Mouse (Mus musculus) cerebellum, adult 2 months (tissue): ENCODE data around the gene Myo3b. TPM values are rescaled to one million over a fixed set of nuclear protein-coding genes. Genes with fewer than 3 reads are reported as not detected.
A peak's percentile ranks its signal among the peaks of the same experiment; 100 is the strongest.

Experiments used
- DNase-seq, 2 experiments: peaks; one replicate each; pipeline ENCODE4 v3.0.0; 2021
- H3K27ac ChIP-seq: fragments of 200-500 bp; 2 replicates; pipeline ENCODE4 v1.5.1; 2012; ENCODE audit warnings: low read length, control low read depth, inconsistent platforms; ENCODE audit not compliant: insufficient read depth
- H3K27me3 ChIP-seq: fragments of 200-500 bp; 2 replicates; pipeline ENCODE4 v1.6.1; 2012; ENCODE audit warnings: inconsistent platforms, mild to moderate bottlenecking, low read length, moderate library complexity; ENCODE audit not compliant: control insufficient read depth, insufficient read depth
- H3K4me1 ChIP-seq: fragments of 200-500 bp; 2 replicates; pipeline ENCODE4 v1.6.1; 2011; ENCODE audit warnings: low read length; ENCODE audit not compliant: control insufficient read depth, insufficient read depth
- H3K4me3 ChIP-seq: fragments of 200-500 bp; replicated peaks from 2 replicates; pipeline ENCODE3; 2011; ENCODE audit warnings: mild to moderate bottlenecking, low read depth, low read length, control low read depth; ENCODE audit not compliant: insufficient read depth
- CTCF ChIP-seq: fragments of 200-500 bp; IDR thresholded peaks from 2 replicates; pipeline ENCODE4 v1.5.1; 2011; ENCODE audit warnings: low read depth, mild to moderate bottlenecking, control low read depth, low read length, moderate library complexity, borderline replicate concordance; ENCODE audit not compliant: insufficient read depth
- POLR2A ChIP-seq: fragments of 200-500 bp; IDR thresholded peaks from 2 replicates; pipeline ENCODE4 v1.6.1; 2011; ENCODE audit warnings: low read length, control low read depth, borderline replicate concordance; ENCODE audit not compliant: insufficient read depth
- WGBS: fragments of 180-500 bp; shearing (Covaris S2); methylation state at CpG from one replicate; pipeline ENCODE4 v1.1.7; 2018; 5-methylcytosine and 5-hydroxymethylcytosine counted together
- polyA plus RNA-seq: library from polyadenylated mRNA; depleted of rRNA; stranded (reverse); fragments of >200 nt; gene quantifications from 2 replicates; pipeline ENCODE4 v1.2.3, GENCODE M21; 2012

The Myo3b gene
- polyA plus RNA-seq, 1 experiment: 0.08 TPM

GRCm38 (mm10) chr2:70347511-70347910 is 308.6 kb downstream of the Myo3b start:
- TF ChIP-seq POLR2A (no peak), CTCF (no peak)
- H3K4me1 ChIP-seq: no peaks in the 10 kb centered on the region
- no peak overlapping the region for H3K4me3 ChIP-seq
- WGBS: 15% methylated on average over 1 of the region's 1 CpGs
- no peak overlapping the region for H3K27ac ChIP-seq
- DNase-seq: no peak
- no peaks in the 10 kb centered on the region; the same call in 1 of the 2 replicates for H3K27me3 ChIP-seq

DNA sequence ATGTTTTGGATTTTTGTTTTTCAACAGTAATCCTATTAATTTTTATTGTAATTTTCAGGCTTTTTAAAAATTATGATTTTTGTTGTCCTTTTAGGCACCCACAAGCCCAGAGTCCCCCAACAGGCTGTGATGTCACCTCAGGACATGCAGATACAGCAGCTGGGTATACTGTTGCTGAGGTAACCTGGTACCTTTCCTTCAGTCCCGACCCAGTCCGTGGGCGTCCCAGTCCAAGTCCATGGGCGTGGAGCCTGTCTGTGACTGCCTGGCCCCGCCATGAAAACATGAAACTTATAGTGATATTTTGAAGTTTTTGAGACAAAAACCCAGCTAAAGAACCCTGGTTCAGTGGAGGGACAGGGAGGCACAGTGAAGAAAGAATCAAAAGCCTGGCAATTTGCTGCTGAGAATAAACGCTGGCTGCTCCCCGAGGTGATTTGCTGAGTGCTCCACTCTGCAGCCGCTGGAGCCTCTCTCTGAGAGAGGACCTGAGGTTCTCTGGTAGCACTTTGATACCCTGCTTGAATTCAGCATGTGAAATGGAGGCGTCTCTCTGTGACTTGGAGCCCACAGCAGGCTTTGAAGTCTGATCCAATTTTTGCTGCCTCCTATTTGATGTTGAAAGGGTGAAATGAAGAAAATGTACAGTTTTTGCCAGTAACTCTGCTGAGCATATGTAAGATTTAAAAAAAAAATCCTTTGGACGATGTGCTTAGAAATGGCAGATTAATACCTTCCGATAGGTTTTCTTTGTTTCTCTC is 310.0 kb downstream of the Myo3b start:
- WGBS: 51% methylated on average over 11 of the region's 11 CpGs
- DNase-seq: no peak
- no peak for TF ChIP-seq POLR2A
- TF ChIP-seq CTCF: no peak
- no peak overlapping the region for H3K4me3 ChIP-seq
- H3K4me1 ChIP-seq: no peaks in the 10 kb centered on the region
- H3K27me3 ChIP-seq: no peaks in the 10 kb centered on the region; the same call in 1 of the 2 replicates
- H3K27ac ChIP-seq: no peak overlapping the region

DNA sequence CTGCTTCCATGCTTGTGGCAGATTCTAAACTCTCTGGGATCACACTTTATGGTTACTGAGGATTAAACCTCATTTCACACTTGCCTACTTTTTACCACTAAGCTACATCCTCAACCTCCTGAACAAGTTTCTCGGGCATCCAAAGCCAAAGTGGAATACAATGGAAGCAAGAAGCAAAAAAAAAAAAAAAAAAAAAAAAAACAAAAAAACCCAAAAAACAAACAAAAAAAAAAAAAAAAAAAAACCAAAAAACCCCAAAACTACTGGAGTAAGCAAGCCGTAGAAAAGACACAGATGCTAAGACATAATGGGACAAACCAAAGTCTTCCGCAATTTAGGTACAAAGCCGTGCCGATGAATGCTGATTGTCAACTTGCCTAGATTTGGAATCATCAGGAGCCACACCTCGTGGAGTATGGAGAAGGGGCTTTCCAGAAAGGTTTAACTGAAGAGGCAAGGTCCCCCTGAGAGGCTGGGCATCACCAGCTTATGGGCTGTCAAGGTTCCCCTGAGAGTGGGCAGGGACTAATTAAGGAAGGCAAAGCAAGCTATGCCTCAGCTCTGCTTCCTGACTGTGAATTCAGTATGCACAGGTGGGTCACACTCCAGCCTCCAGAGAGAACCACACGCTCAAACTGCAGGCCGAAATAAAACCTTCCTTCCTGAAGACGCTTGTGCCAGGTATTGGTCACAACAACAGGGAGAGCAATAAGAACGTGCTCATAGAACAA is 313.7 kb downstream of the Myo3b start:
- no peaks in the 10 kb centered on the region for H3K4me1 ChIP-seq
- H3K27me3 ChIP-seq: no peaks in the 10 kb centered on the region; the same call in 1 of the 2 replicates
- H3K27ac ChIP-seq: no peak overlapping the region
- DNase-seq: no peak
- H3K4me3 ChIP-seq: no peak overlapping the region
- 90% methylated on average over 10 of the region's 10 CpGs for WGBS
- no peak for TF ChIP-seq POLR2A
- no peak for TF ChIP-seq CTCF

DNA sequence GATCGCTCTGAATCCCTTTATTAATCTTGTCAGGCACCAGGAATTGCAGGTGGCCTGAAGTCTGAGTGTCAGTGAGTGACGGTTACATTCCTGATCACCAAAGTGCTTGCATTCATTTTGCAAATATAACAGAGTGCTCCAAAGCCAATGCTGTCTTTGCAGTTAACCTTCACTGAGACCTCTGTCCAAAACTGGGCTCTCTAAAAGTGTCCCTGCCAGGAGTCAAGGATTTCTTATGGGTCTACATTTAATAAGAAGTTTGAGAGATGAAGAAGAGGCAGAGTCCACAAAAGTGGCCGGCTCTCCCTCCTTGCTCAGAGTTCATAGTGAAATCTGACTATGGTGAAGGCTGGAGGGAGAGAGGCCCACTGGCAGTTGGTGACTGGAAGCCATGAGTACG is 315.1 kb downstream of the Myo3b start:
- 96% methylated on average over 4 of the region's 4 CpGs for WGBS

GRCm38 (mm10) chr2:70355026-70355425 is 316.1 kb downstream of the Myo3b start:
- TF ChIP-seq POLR2A (no peak), CTCF (no peak)
- WGBS: 21% methylated on average over 2 of the region's 2 CpGs
- no peak overlapping the region for H3K4me3 ChIP-seq
- no peaks in the 10 kb centered on the region for H3K4me1 ChIP-seq
- DNase-seq: no peak
- no peak overlapping the region for H3K27ac ChIP-seq
- no peaks in the 10 kb centered on the region; the same call in 1 of the 2 replicates for H3K27me3 ChIP-seq

More for the DNA sequence above, 315.1 kb downstream of the Myo3b start:
- Histone ChIP-seq H3K4me1 (no peaks in the 10 kb centered on the region), H3K27ac (no peak overlapping the region), H3K4me3 (no peak overlapping the region), H3K27me3 (no peaks in the 10 kb centered on the region; the same call in 1 of the 2 replicates)
- TF ChIP-seq POLR2A (no peak), CTCF (no peak)
- no peak for DNase-seq

GRCm38 (mm10) chr2:70369421-70369820 is 330.5 kb downstream of the Myo3b start:
- H3K4me1 ChIP-seq: no peaks in the 10 kb centered on the region
- 33% methylated on average over 6 of the region's 6 CpGs for WGBS
- H3K27me3 ChIP-seq: no peaks in the 10 kb centered on the region; the same call in 1 of the 2 replicates
- no peak for TF ChIP-seq POLR2A
- no peak for TF ChIP-seq CTCF
- peak; percentile 36 to 38 for DNase-seq
- H3K4me3 ChIP-seq: no peak overlapping the region
- H3K27ac ChIP-seq: no peak overlapping the region

DNA sequence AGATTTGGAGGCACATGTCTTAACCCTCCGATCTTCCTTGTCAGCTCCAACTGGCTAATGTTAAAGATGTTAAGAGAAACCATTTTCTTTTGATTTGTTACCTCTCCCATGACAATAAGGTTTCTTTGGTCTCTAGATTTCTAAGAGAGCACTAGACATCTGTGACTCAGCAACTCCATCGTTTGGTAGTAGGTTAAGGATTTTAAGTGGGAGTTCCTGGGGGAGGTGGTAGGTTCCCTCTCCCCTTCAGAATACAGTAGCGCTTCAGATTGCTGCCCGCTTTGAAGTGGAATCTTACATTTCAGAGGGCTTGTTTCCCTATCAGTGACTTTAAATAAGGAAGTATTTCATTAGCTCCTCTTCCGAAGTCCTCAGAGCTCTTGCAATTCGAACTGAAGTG is 340.4 kb downstream of the Myo3b start:
- Histone ChIP-seq H3K4me3 (no peak overlapping the region), H3K27me3 (no peaks in the 10 kb centered on the region; the same call in 1 of the 2 replicates), H3K4me1 (no peaks in the 10 kb centered on the region), H3K27ac (no peak overlapping the region)
- DNase-seq: no peak
- 80% methylated on average over 6 of the region's 6 CpGs for WGBS
- TF ChIP-seq POLR2A: no peak
- no peak for TF ChIP-seq CTCF

DNA sequence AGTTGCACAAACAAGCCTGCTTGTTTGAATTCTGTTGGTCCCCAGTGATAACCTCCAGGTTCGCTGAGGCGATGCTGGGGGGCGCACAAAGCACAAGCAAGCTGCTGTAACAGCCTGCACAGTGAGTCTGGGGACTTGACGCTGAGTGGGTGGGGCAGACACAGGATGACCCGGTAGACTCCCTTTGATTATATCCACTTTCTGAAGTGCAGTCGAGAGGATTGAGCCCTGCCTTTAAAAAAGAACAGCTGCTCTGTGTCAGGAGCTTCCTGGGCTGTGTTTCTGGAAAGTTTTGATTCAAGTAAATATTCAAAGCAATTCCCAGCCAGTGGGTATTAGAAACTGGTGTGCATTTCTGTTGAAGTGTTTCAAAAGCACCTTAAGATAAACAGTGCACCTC is 341.0 kb downstream of the Myo3b start:
- Histone ChIP-seq H3K27me3 (no peaks in the 10 kb centered on the region; the same call in 1 of the 2 replicates), H3K27ac (no peak overlapping the region), H3K4me1 (no peaks in the 10 kb centered on the region), H3K4me3 (no peak overlapping the region)
- no peak for TF ChIP-seq POLR2A
- TF ChIP-seq CTCF: no peak
- WGBS: 40% methylated on average over 6 of the region's 6 CpGs
- DNase-seq: no peak
